Mouse (Mus musculus) lung, postnatal 25 days (tissue): ENCODE results near the gene Cspg4.

ENCODE experiments used
- DNase-seq: peaks from one replicate; pipeline ENCODE4 v3.0.0; 2022; ENCODE audit warnings: low spot score

Cspg4 gene

GRCm38 (mm10) chr9:56864216-56864729 is 560 bp upstream of the Cspg4 start, which contains the start of gene Odf3l1:
Gene Odf3l1 (minus strand): TSS chr9:56864679.
- no peak for DNase-seq

- DNase-seq, result no peak
These were observed 1.0 kb downstream of the Cspg4 start for GRCm38 (mm10) chr9:56865673-56866400.

GRCm38 (mm10) chr9:56866430-56866829 is 1.6 kb downstream of the Cspg4 start:
- no peak for DNase-seq

GRCm38 (mm10) chr9:56868292-56868691 is 3.5 kb downstream of the Cspg4 start:
- peak; percentile 36 for DNase-seq

GRCm38 (mm10) chr9:56869552-56869951 is 4.7 kb downstream of the Cspg4 start:
- DNase-seq, result no peak

- no peak for DNase-seq
These were observed 5.9 kb downstream of the Cspg4 start for GRCm38 (mm10) chr9:56870778-56871177.

- DNase-seq, result peak; percentile 47
These were observed 6.4 kb downstream of the Cspg4 start for GRCm38 (mm10) chr9:56871191-56871590.

GRCm38 (mm10) chr9:56872105-56872903 is 7.5 kb downstream of the Cspg4 start:
- no peak for DNase-seq

- no peak for DNase-seq
These were observed 8.3 kb downstream of the Cspg4 start for GRCm38 (mm10) chr9:56873097-56873496.

GRCm38 (mm10) chr9:56876784-56877183 is 12.0 kb downstream of the Cspg4 start:
- DNase-seq, result no peak

- no peak for DNase-seq
These were observed 12.5 kb downstream of the Cspg4 start for GRCm38 (mm10) chr9:56877284-56877683.

- DNase-seq, result no peak
These were observed 16.0 kb downstream of the Cspg4 start for GRCm38 (mm10) chr9:56880790-56881189.

GRCm38 (mm10) chr9:56881539-56882082 is 16.8 kb downstream of the Cspg4 start:
- no peak for DNase-seq

- no peak for DNase-seq
These were observed 17.4 kb downstream of the Cspg4 start for GRCm38 (mm10) chr9:56882283-56882682.

GRCm38 (mm10) chr9:56882818-56883217 is 18.0 kb downstream of the Cspg4 start:
- DNase-seq, result no peak

- DNase-seq, result no peak
These were observed 18.6 kb downstream of the Cspg4 start for GRCm38 (mm10) chr9:56883470-56883869.

GRCm38 (mm10) chr9:56884328-56884727 is 19.5 kb downstream of the Cspg4 start:
- DNase-seq, result no peak

- DNase-seq, result no peak
These were observed 21.3 kb downstream of the Cspg4 start for GRCm38 (mm10) chr9:56886113-56886512.

GRCm38 (mm10) chr9:56886601-56887000 is 21.8 kb downstream of the Cspg4 start:
- DNase-seq, result no peak

GRCm38 (mm10) chr9:56887581-56887980 is 22.7 kb downstream of the Cspg4 start:
- DNase-seq, result no peak

GRCm38 (mm10) chr9:56889817-56890216 is 25.0 kb downstream of the Cspg4 start:
- DNase-seq, result peak; percentile 79

GRCm38 (mm10) chr9:56890522-56891250 is 25.9 kb downstream of the Cspg4 start:
- DNase-seq, result no peak
